Mouse (Mus musculus) lung, adult 2 months (tissue): ENCODE results near the gene Apba3. TPM values are rescaled to one million over a fixed set of nuclear protein-coding genes. Genes with fewer than 3 reads are reported as not detected.

ENCODE experiments used
- DNase-seq: peaks from one replicate; pipeline ENCODE4 v3.0.0; 2022
- H3K4me1 ChIP-seq: fragments of 200-500 bp; 2 replicates; pipeline ENCODE4 v1.6.1; 2011; ENCODE audit warnings: low read length; ENCODE audit not compliant: control insufficient read depth, insufficient read depth
- H3K4me3 ChIP-seq: fragments of 200-500 bp; replicated peaks from 2 replicates; pipeline ENCODE3; 2011; ENCODE audit warnings: low read depth, mild to moderate bottlenecking, control low read depth, low read length; ENCODE audit errors: extremely low read depth
- CTCF ChIP-seq: fragments of 200-500 bp; IDR thresholded peaks from 2 replicates; pipeline ENCODE4 v1.5.1; 2011; ENCODE audit warnings: mild to moderate bottlenecking, low read length, control low read depth; ENCODE audit not compliant: insufficient read depth
- POLR2A ChIP-seq: fragments of 200-500 bp; IDR thresholded peaks from 2 replicates; pipeline ENCODE4 v1.6.1; 2011; ENCODE audit warnings: low read depth, mild to moderate bottlenecking, control low read depth, low read length, borderline replicate concordance; ENCODE audit errors: extremely low read depth
- WGBS: fragments of 180-500 bp; shearing (Covaris S2); methylation state at CpG from one replicate; pipeline ENCODE4 v1.1.7; 2018; 5-methylcytosine and 5-hydroxymethylcytosine counted together
- polyA plus RNA-seq: library from polyadenylated mRNA; depleted of rRNA; stranded (reverse); fragments of >200 nt; gene quantifications from 2 replicates; pipeline ENCODE4 v1.2.3, GENCODE M21; 2012

Gene Apba3
- polyA plus RNA-seq, 1 experiment = 86.4 TPM

- peaks cover 3% of the 10 kb centered on the region; the same call in 1 of the 2 replicates for H3K4me1 ChIP-seq
- WGBS = 96% methylated on average over 2 of the region's 2 CpGs
- no peak for DNase-seq
- no peak for TF ChIP-seq CTCF
- H3K4me3 ChIP-seq = no peak overlapping the region
Observed at GRCm38 (mm10) chr10:81247804-81248203, 19.0 kb upstream of the Apba3 start.

DNA sequence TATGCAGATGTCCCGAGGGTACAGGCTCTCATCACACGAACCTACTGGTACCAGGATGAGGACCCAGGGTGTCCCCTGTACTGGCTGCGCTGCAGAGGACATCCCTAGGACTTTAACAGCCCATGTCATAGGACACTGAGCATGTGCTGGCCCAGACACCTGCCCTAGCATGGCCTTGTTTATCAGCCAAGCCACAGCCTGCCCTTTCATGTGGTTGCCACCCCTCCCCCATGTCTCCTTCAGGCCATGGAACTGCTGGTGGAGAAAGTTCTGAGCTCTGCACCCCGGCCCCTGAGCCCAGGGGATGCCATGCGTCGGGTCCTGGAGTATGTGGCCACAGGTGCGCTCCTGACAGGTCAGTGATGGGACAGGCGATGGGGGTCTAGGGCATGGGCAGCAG, 17.3 kb upstream of the Apba3 start:
- H3K4me1 ChIP-seq = peaks cover 1% of the 10 kb centered on the region; the same call in 1 of the 2 replicates
- 78% methylated on average over 8 of the region's 8 CpGs for WGBS
- no peak for DNase-seq
- H3K4me3 ChIP-seq = no peak overlapping the region
- TF ChIP-seq CTCF (no peak), POLR2A (no peak)

GRCm38 (mm10) chr10:81252424-81253419, 14.0 kb upstream of the Apba3 start, which contains the start of gene Matk:
Matk (plus strand) TSS chr10:81252935.
- TF ChIP-seq CTCF (no peak), POLR2A (no peak)
- 8% methylated on average over 44 of the region's 44 CpGs for WGBS
- no peaks in the 10 kb centered on the region for H3K4me1 ChIP-seq
- DNase-seq = no peak
- H3K4me3 ChIP-seq = no peak within 1 kb of the TSS

DNA sequence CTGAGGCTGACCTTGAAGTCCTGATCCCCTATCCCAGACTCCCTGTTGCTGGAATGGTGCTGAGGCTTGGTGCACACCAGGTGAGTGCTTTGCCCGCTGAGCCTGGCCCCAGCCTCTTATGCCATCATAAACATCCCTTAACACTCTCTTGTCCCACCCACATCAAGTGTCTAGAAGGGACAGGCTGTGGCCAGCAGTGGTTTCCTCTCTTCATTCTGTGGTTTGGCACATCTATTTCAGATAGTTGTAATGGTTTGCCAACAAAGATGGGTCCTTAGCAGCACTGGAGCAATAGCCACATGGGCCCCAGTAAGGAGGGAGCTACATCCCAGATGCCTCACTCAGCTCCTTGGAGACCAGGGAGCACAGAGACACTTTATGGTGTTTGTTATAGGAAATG, 11.9 kb upstream of the Apba3 start:
- WGBS = 39% methylated on average over 1 of the region's 1 CpGs

DNA sequence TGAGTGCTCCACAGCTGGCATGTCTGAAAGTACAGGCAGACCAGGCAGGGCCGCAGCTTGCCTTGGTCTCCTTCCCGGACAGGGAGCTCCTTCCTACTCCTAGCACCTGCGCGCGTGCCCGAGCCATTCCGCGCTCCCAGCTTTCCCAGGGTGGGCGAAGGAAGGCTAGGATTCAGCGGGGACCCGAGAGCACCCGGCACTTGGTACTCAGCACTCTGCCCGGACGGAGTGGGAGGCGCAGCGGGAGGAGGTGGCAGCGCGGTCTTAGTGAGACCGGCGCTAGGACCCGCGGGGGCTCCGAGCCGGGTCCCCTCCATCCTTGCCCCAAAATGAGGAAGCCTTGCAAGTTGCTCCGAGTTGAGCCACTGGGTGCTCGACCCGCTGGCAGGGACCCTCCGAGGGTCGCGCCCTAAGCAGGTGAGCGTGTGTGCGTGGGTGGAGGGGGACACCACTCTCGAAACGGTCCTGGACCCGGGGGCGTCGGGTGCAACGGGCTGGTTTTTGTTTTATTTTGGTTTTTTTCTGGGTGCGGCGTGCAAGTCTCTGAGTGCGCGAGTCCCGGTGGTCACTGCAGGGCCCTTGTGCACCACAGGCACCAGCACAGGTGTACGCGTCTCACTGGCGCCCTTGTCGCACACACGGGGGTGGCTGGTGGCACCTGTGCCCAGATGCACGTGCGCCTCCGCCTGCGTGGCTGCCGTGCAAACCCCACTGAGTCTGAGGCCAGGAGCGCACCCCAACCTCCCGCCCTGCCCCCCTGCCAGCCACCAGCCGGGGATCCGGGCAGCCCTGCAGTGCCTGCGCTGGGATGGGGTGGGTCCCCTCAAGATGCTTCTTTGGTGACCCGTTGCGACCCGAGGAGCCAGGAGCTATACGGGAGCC, 9.4 kb upstream of the Apba3 start:
- Histone ChIP-seq H3K4me1 (no peaks in the 10 kb centered on the region), H3K4me3 (peak overlapping the region; percentile 21)
- no peak for DNase-seq
- no peak for TF ChIP-seq POLR2A
- 2% methylated on average over 57 of the region's 62 CpGs for WGBS

More for the DNA sequence above, 11.9 kb upstream of the Apba3 start:
- H3K4me1 ChIP-seq = no peaks in the 10 kb centered on the region
- no peak for DNase-seq
- no peak overlapping the region for H3K4me3 ChIP-seq
- TF ChIP-seq CTCF = no peak
- no peak for TF ChIP-seq POLR2A

DNA sequence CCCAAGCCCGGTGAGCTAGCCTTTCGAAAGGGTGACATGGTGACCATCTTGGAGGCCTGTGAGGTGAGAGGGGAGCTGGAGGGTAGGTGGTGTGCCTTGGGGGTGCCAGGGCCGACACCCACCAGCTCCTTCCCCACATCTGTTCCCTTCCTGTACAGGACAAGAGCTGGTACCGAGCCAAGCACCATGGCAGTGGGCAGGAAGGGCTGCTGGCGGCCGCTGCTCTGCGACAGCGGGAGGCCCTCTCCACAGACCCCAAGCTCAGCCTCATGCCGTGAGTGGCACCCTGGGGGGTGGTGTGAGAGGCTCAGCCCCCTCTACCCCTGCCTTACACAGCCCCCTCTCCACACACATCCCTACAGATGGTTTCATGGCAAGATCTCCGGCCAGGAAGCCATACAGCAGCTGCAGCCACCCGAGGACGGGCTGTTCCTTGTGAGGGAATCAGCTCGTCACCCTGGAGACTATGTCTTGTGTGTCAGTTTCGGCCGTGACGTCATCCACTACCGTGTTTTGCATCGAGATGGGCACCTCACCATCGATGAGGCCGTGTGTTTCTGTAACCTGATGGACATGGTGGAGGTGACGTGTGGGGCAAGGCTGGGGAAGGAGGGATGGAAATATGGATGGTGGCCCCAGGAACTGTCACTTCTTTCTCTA, 7.4 kb upstream of the Apba3 start:
- no peak overlapping the region for H3K4me3 ChIP-seq
- 43% methylated on average over 21 of the region's 21 CpGs for WGBS
- TF ChIP-seq POLR2A (no peak), CTCF (no peak)
- DNase-seq = no peak
- no peaks in the 10 kb centered on the region for H3K4me1 ChIP-seq

DNA sequence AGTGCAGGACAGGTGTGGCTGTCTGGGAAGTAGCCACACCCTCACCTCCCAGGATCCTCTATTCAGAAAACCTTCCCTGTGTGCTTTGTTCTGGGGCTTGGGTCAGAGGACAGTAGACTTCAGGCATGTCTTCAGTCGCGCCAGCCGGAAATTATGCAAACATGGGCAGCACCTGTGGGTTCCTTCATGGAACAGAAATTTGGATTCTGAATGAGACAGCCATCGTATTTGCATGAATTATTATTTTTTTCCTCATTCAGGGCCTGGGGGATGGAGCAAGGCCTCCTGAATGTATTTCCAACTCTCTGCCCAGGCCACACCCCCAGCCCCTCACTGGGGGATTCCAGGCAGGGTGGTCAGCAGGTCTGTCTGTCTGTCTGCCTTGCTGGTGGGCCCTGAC, 5.7 kb upstream of the Apba3 start:
- WGBS = 90% methylated on average over 4 of the region's 4 CpGs
- Histone ChIP-seq H3K4me3 (no peak overlapping the region), H3K4me1 (peaks cover 2% of the 10 kb centered on the region; the same call in 1 of the 2 replicates)
- TF ChIP-seq POLR2A = no peak
- TF ChIP-seq CTCF = no peak
- DNase-seq = no peak

DNA sequence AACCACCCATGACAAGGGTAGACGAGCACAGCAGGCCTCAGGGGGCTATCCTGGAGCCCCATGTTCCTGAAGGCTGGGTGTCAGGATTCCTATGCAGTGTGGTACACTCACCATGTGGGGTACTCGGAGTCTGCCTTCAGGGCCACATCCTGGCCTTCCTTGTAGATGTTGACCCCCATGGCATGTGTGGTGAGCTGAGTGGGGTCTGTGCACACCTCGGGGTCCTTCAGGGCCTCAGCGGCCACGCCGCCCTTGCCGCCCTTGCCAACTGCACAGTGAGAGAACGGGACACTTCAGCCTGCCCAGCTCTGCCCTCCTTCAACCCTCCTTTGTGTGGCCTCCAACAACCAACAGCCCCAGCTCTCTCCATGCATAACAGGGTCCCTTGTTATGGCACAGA, 1.2 kb upstream of the Apba3 start:
- 91% methylated on average over 8 of the region's 8 CpGs for WGBS

DNA sequence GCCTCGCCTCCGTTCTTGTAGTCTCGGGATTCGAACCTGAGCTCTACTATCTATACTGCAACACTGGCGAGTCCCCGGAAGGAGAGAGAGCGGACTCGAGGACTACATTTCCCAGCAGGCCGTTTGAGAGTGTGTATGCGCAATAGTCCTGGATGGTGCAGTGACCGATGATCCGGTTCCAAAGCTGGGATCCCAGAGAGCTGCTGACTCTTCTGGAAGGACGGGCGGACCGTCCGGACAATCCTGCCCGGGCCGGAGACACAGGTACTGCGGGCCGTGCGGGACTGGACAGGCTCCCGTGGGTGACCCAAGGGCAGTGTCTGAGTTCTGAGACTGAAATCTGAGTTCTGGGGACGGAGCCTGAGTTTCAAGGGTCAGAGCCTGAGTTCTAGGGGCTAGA, 1.3 kb downstream of the Apba3 start:
- DNase-seq = peak; percentile 81
- H3K4me1 ChIP-seq = peaks cover 5% of the 10 kb centered on the region; the same call in 1 of the 2 replicates
- TF ChIP-seq CTCF (no peak), POLR2A (peak; percentile 88; the same call in 1 of the 2 replicates)
- H3K4me3 ChIP-seq = peak overlapping the region; percentile 92
- 1% methylated on average over 23 of the region's 23 CpGs for WGBS

More for the DNA sequence above, 1.2 kb upstream of the Apba3 start:
- Histone ChIP-seq H3K4me3 (no peak overlapping the region), H3K4me1 (peaks cover 5% of the 10 kb centered on the region; the same call in 1 of the 2 replicates)
- no peak for TF ChIP-seq POLR2A
- no peak for TF ChIP-seq CTCF
- no peak for DNase-seq
